Mouse (Mus musculus) liver, postnatal 0 days (tissue): ENCODE measurements around the gene 4430402I18Rik.

Experiments used
- CTCF ChIP-seq: sonication (generic); IDR thresholded peaks from 2 replicates; pipeline ENCODE4 v1.5.1; 2016; ENCODE audit warnings: antibody characterized with exemption, low read depth
- EP300 ChIP-seq: IDR thresholded peaks from 2 replicates; pipeline ENCODE4 v1.6.1; 2016; ENCODE audit warnings: antibody characterized with exemption, low read depth, mild to moderate bottlenecking

DNA sequence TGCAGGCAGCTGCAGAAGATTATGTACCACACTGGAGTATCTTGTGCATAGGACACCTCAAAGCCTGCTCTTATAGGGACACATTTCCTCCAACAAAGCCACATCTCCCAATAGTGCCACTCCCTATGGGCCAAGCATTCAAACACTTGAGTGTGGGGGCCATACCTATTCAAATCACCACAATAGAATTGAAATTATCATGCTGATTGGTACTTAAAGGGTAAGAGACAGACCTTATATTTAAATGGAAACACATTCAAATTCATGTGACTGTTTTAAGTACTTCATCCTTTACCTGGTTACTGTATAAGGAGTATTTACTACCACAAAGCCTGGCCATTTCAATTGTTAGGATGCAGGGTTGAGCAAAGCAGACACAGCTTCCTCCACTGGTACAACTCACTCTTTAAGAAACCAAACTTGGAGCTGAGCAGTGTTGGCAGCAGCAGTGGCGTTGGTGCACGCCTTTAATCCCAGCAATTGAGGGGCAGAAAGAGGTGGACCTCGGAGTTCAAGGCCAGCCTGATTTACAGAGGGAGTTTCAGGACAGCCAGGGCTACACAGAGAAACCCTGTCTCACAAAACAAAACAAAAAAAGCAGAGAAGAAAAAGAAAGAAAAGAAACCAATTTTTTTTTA is 40.6 kb upstream of the 4430402I18Rik start:
- no peak for TF ChIP-seq CTCF
- TF ChIP-seq EP300: no peak
